Mouse (Mus musculus): ENCODE data around the gene Hnrnph3.

The Hnrnph3 gene

DNA sequence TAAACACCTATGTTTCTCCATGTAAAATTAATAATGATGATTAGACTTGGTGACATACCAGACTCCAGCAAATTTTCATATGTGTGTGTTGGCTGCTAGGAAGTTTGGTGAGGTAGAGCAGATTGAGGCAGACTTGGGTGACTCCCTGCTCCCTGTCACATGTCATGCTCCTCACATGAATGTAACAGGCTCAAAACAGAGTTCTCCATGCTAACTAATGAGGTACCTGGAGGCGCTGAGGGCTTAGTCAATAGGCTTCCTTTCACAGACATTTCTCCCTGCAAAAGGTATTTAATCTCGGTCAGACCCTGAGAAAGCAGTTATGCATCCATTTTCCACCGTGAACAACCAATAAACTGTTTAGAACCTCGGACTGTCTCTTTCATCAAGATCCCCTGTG lies 4.4 kb upstream of the Hnrnph3 start:
- no peak for DNase-seq (ENCODE audit: low spot score)

DNA sequence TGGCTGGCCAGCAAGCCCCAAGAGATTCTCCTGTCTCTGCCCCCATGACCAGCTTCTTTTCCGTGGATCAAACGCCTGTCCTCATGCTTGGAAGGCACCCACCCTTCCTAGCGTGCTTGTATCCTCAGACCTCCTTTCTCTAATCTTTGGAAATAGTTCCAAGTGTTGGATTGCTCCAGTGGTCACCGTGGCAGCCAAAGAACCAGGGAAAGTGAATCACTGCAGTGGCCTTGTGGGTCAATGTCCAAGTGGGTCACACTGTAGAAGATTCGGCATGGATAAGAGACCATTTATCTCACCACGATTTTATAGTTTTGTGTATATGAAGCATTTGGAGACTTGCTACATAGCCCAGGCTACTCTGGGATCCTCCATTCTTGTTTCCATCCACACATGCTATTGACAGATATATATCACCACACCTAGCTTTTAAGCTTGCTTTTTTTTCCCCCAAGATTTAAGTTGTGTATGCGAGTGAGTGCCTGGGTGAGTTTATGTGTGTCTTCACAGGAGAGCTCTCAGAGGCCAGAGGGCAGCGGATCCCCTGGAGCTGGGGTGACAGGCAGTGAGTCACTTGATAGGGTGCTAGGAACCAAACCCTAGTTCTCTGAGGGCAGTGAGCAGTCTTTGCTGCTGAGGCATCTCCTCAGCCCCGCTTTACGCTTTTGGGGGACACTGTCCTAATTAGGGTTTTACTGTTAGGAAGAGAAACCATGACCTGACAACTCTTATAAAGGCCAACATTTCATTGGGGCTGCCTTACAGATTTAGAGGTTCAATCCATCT lies 3.6 kb upstream of the Hnrnph3 start:
- DNase-seq (ENCODE audit: low spot score) = no peak

DNA sequence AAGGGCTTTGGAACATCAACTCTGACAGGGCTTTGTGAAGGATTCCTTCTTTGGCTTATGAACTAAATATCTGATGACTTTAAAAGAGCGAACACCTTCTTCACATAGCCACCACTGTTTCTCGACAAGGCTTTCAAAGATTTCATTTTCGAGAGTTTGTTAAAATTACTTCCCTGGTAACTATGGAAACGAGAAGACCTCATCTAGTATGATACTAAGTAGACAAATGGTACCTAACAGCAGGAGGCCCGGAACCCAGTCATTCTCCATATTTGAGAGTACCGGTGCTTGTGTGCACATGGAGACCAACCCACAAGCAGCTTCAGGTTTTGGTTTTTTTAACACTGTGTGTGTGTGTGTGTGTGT lies 2.8 kb upstream of the Hnrnph3 start:
- DNase-seq (ENCODE audit: low spot score) = no peak

DNA sequence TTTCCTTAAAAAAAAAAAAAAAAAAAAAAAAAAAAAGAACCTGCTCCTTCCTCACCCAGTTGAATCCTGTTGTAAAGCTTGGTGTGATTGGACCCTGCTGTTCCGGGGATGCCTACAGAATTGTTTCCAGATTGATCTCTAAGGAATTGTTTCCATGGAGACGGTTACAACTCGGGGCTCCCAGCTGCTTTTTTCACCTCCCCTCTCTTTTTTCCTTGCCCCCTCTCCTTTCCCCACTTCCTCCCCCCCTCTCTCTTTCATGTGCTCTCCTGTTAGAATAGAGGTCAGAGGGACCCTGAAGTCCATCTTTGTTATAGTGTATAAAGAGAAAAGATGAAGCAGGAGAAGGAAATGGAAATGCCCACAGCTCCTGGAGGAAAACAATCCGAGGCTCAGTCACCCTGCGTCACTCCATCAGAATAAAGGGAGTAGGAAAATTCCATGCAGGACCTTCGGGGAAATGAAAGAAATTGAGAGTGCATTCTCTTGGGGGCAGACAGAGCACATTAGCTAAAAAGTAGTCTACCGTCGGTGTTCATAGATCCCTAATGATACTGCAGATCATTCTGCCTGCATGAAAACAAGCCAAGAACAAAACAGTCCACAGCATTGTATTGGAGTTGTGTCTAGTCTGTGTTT lies 2.3 kb upstream of the Hnrnph3 start:
- DNase-seq (ENCODE audit: low spot score) = no peak

DNA sequence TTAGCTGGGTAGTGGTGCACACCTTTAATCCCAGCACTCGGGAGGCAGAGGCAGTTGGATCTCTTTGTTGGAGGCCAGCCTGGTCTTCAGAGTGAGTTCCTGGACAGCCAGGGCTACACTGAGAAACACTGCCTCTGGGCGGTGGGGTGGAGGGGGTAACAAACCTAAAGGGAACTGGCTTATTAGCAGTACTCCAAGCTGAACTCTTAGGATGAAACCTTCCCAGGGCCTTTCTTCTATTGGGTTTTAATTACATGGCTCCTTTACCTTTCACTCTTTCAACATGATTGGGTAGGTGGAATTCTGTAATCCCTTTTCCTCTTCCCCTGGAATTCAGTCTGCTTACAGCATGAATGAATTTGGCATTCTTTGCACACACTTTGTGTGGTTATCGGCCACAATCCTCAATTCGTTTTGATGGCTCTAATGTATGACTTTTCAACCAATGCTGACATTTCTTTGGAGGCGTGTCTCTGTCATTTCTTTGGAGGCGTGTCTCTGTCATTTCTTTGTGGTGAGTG lies 1.5 kb upstream of the Hnrnph3 start:
- no peak for DNase-seq (ENCODE audit: low spot score)

DNA sequence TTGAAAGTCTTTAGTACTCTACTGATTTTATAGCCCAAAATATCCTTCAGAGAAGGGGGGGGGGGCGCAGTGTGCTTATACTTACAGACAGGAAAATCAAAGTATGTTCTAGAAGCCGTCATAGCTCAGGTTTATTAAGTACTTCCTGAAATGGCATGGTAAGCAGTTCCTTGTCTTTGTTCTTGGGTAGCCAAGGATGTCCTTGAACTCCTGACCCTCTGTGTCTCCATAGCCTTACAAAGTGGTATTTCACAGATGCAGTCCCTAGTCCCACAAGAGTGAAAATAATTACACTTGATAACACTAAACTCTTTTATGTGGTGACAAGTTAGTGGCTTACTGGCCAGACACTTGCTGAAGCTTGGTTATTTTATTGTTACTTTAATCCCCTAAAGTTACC lies 999 bp upstream of the Hnrnph3 start:
- DNase-seq (ENCODE audit: low spot score) = no peak

DNA sequence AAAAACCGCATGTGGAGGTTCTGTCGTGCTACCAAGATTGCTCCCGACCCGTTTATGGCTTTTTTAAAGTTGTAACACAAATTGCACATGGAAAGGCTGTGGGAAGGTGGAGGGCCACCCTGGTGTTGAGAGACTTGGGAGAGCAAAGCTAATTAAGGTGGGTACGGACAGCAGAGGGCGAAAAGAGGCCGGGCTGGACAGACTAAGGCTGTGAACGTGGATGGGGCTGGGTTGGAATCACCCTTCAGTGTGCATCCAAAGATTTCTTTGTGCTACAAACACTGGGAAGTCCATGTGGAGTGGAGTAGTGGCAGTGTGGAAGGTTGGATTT lies 528 bp upstream of the Hnrnph3 start:
- DNase-seq (ENCODE audit: low spot score) = peak; percentile 62

DNA sequence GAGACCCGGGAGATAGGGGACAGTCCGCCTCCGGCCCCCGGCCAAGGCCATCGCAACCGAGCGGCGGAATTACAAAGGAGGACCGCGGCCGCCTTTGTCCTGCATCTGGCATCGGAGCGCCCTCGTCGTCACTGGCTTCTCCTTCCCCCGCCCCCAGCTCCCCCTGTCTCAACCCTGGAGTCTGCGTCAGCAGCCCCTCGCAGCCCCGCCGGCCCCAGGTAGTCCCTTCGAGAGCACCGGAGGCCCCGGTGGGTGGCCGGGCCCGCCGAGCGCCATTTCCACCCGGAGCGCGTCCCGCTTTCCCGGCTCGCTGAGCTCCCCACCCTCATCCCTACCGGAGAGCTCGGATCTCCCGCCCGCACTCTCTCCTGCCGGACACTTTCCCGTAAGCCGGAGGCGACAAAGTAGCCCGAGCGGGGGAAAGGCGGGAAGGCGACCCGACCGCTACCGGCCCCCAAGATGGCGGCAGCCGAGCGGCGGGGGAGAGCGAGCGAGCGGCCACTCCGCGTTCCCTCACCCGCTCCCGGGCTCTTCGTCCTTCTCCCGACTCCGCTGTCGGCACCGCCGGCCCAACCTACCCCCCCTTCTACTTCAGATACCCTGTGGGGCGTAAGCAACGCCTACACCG lies 782 bp downstream of the Hnrnph3 start:
- DNase-seq (ENCODE audit: low spot score) = peak; percentile 59

DNA sequence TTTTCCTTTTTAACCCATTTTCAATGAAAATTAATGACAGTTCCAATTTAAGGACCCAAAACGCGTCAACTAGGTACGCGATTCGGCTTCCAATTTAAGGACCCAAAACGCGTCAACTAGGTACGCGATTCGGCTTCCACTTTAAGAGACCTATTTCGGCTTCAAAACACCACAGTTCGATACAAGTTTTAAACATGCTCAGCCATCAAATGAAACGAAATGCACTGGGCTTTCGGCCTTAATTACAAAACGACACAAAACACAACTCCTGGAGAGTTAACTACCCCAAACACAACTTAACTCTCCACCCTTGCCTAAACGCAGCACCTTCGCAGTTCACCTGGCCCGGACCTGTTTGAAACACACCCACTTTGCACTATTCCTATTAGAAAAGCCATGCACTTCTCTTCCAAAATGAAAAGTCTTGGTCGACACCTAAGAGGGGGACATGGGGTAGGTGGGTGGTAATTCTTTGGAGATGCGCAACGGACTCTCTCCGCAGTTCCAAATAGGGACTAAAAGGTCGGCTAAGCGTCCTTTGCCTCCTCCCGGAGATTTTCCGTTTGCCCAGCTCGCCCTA lies 1.4 kb downstream of the Hnrnph3 start:
- DNase-seq (ENCODE audit: low spot score) = no peak

DNA sequence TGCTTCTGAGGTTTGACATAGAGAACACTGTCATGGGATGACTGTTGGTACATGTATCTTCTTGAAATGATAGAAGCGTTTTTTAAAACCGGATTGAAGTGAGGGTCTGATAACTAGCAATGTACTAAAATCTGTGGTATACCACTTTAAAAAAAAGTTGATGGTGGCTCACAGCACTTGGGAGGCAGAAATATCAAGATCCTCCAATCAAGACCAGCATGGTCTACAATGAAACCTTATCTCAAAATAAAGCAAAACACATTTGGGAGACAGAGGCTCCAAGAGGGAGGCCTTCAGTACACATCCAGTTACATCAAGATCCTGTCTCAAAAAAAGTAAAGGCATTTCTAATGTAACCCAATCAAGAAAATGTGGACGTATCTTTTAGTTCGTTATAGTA lies 2.3 kb downstream of the Hnrnph3 start:
- DNase-seq (ENCODE audit: low spot score) = no peak

DNA sequence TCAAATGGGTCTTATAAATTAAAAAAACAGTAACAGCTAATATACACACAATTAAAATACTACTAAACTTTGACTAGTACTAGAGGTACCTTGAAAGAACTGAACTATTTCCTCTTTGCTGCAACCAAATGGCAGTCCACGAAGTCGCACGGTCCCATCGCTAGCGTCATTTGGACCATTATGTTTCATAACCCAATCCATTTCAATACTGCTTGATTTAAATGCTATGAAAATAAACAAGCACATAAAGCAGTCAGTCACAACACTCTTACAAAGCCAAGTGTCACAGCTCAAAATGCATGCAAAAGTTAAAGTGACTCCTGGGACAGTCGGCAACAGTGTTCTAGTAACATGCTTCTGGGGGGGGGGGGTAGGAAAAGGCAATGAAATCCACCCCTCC lies 4.7 kb downstream of the Hnrnph3 start:
- DNase-seq (ENCODE audit: low spot score) = no peak

DNA sequence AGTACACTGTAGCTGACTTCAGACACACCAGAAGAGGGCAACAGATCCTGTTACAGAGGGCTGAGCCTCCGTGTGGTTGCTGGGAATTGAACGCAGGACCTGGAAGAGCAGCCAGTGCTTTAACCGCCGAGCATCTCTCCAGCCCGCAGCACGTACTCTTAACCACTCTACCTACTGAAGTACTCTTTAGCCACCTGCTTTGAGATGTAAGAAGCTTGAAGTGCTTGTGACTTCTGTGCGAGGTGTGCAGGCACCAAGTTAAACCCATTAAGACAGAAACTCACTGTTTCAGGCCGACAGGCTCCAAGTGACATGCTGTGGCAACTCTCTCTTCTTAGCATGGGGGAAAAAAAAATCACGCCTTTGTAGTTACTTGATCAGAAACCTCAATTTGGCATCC lies 9.8 kb downstream of the Hnrnph3 start:
- no peak for DNase-seq (ENCODE audit: low spot score)

DNA sequence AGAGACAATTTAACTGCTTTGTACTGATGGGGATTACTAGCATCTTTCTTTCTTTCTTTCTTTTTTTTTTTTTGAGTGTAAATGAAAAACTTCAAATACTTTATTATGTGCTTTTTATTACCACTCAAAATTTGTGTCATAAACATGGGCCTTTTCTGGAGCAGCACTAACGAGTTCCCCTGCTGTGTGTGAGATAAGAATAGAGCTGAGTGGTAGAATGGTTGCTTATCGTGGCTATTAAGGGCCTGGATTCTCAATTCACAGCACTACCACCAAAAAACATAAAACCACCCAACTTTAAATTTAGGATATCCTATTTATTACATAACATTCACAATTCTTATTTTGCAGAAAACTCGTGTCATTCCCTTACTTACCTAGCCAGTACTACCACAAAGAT lies 10.5 kb downstream of the Hnrnph3 start:
- DNase-seq (ENCODE audit: low spot score) = no peak

DNA sequence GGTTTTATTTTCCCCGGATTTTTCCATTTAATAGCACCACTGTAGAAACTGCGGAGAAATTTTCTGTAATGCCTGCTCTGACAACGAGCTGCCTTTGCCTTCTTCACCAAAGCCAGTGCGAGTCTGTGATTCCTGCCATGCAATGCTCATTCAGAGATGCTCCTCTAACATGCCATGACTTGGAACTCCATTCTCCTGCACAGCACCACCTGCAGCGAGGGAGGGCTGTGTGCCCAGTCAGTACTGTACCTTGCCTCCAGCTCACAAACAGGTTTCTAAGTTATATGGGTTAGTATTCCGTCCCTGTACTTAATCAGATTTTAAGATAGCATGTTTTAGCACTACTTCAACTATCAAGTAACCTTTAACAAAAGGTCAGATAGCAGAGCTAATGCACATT lies 12.5 kb downstream of the Hnrnph3 start:
- no peak for DNase-seq (ENCODE audit: low spot score)

DNA sequence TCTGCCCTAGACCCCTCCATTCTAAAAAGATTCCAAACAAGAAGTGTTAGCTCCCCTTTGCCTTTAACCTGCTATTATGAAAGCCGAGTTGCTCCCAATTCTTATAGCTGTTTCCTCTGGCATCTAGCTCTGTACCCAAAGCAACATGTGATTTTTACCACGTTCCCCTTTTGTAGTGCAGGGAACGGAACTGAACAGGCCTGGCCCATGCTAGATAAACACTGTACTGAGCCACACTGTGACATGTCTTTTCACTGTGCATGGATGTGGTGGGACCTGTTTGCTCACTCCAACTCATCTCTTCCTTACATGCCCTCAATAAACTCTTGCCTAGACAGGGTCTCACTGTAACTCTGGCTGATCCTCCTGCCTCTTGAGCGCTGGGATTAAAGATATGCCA lies 13.7 kb downstream of the Hnrnph3 start:
- DNase-seq (ENCODE audit: low spot score) = no peak

DNA sequence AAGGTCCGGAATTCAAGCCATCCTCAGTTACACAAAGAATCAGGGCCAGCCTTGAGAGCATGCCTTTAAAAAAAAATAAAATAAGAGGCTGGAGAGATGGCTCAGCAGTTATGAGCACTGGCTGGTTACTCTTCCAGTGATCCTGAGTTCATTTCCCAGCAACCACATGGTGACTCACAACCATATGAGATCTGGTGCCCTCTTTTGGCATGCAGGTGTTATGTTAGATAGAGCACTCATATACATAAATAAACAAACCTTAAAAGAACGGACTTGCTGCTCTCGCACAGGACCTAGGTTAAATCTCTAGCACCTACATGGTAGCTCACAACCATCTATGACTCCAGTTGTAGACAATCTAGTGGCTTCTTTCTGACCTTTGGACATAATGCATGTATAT lies 15.8 kb downstream of the Hnrnph3 start:
- DNase-seq (ENCODE audit: low spot score) = no peak

DNA sequence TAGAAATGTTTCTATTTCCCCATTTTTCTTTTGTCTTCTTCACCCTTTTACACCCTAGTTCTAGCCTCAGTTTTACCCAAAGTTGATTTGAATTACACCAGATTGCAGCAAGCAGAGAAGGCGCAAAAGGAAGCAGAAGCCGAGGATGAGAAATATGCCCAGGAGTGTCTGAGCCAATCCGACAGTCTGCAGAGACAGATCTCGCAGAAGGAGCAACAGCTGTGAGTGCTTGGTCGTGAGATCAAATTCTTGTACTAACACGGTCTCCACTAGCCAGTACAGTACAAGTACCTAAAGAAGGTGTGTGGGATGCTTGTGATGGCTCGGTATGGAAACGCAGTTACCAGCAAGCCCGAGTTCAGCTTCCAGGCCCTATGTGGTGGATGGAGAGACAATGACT lies 19.5 kb downstream of the Hnrnph3 start:
- DNase-seq (ENCODE audit: low spot score) = no peak

DNA sequence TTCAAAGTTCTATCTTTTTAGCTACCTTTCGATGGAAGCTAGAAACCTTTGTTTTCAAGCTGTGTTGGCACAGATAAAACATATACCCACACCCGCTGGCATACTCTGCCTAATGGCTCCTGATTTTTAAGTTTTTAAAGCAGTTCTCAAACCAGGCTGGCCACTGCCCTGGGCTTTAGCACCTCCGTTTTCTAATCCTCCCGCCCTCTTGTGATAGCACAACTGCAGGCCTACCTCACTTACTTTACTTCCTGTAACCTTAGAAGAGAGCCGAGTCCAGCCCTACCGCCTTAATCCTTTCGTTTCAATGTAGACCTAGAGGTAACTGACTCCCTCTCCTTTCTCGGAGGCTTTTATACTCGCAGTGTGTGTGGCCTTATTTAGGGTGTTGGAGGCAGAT lies 20.8 kb downstream of the Hnrnph3 start:
- DNase-seq (ENCODE audit: low spot score) = no peak

DNA sequence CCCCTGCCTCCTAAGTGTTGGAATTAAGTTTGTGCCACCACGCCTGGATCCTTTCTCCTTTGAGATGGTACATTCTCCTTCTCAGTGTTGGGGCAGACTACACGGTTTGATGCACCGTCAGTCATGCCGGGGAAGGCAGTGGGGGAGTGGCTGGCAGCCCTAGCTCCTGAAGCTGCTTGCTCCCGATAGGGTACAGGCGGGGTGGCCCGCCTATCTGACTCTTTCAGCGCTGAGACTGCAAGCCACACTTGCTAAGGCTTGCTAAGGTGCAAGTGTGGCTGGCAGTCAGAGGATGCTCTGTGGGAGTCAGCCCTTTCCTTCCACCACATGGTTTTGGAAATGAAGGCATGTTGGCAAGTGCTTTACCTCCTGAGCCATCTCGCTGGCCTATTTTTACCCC lies 23.4 kb downstream of the Hnrnph3 start:
- DNase-seq (ENCODE audit: low spot score) = no peak

DNA sequence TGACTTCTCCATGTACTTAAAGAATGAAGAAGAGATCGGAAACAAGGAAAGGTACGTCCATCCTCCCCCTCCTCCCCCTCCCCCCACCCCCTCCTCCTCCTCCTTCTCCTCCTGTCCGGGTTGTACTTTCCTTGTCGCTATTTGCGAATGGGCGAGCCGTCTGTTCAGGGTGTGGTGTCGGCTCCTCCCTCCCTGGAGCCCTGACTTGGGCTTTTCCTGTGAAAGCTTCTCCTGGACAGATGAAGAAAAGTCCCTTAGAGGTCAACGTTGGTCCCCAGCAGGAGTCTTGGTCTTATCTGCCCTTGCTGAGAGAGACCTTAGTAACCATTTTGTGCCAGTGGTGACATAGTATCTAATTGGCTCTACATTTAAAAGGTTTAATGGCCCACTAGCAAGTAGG lies 30.0 kb downstream of the Hnrnph3 start:
- DNase-seq (ENCODE audit: low spot score) = no peak

DNA sequence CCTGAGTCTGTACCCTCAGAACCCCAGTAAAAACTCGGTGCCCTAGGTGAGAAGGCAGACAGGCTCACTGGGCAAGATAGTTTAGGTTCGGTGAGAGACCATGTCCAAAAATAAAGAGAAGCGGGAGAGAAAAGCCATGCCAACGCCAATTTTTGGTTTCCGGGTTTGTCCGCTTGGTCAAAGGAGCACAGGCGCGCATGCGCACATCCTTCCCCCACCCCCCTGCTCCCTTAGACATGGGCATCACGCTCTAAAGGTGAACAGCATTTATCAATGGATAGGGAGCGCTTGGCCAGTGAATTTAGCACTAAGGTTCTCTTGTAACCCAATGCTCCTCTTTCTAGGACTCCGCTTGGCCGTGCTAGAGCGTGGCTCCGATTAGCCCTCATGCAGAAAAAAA lies 33.4 kb downstream of the Hnrnph3 start:
- DNase-seq (ENCODE audit: low spot score) = no peak

DNA sequence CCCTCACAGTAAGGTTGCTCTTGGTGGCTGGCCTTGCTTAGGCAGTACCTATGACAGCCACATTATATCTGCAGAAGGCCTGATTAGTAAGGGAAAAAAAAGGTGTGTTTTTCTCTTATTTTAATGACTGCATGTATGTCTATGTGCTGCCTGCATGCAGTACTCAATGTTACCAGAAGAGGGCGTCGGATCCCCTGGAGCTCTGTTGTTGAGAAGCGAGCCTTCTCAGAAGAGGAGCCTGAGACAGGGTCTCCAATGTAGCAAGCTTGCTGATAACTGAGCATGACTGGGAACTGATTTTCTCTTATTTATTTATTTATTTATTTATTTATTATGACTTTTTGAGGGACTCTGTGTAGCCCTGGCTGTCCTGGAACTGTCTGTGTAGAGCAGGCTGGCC lies 36.7 kb downstream of the Hnrnph3 start:
- no peak for DNase-seq (ENCODE audit: low spot score)

DNA sequence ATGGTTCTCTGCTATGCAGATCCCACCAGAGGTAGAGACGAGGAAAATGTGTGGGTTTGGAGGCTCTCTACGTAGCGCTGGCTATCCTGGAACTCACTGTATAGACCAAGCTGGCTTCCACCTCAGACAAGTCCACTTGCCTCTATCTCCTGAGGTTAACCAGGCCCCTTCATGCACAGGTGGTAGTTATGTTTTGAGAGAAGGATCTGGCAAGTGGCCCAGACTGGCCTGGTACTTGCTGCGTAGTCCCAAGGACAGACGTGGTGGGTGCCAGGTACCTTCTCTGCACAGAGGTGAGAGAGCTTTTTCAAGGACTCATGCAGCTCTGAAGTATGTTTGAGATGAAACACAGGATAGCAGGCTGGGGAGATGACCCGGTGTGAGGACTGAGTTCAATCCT lies 39.5 kb downstream of the Hnrnph3 start:
- DNase-seq (ENCODE audit: low spot score) = peak; percentile 23
